Mouse (Mus musculus): ENCODE data around the gene Dhx29. TPM values are rescaled to one million over a fixed set of nuclear protein-coding genes. Genes with fewer than 3 reads are reported as not detected.

Dhx29 gene
- total RNA-seq, 1 experiment, result 33.2 TPM

DNA sequence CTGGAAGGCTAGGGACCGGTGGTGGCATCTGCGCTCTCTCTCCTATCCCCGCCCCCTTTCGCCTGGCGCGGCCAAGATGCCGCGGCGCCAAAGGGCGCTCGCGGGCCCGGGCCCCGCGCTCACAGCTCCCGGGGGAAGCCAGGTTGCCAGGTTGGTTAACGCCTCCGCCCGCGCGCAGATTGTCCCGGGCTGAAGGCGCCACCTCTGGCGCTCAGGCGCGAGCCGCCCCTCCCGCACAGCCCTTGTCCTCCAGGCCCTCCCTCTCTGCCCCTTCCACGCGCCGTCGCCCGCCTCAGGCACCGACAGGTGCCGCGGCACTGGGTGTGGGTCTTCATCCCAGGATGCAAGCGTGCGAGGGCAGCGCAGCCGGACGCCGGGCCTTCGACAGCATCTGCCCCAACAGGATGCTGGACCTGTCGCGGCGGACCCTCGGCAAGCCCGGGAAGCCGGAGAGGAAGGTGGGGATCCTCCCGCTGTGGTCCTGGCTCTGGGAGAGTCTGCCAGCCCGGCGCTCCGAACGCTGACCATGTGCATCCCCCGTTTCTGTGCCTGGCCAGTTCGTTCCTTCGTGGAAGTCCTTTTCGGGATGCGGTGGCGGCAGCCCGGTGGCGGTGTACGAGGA is 66.4 kb downstream of the Dhx29 start, which contains the start of gene Mcidas:
Gene Mcidas, plus strand, starts transcription at position 315 of the 622 bp plus-strand sequence.
- H3K4me1 ChIP-seq (ENCODE audit: control insufficient read depth in 2 of 2, insufficient read depth in 2 of 2, low read length in 2 of 2, poor library complexity in 1 of 2), result peaks cover 0 to 2% of the 10 kb centered on the region in 2 experiments; a peak in 1 of 4 replicates
- H3K27ac ChIP-seq (ENCODE audit: insufficient read depth, low read depth, low read length, poor library complexity, severe bottlenecking), result no peak within 1 kb of the TSS
- no peaks in the 10 kb centered on the region for H3K9me3 ChIP-seq (ENCODE audit: control insufficient read depth, insufficient read depth, low read depth, low read length)
- H3K9ac ChIP-seq (ENCODE audit: insufficient read depth, low read depth, low read length, poor library complexity, severe bottlenecking), result peak within 1 kb of the TSS; percentile 64
- no peak for DNase-seq (ENCODE audit: low read depth, low spot score)
- H3K4me3 ChIP-seq (ENCODE audit: insufficient read depth in 1 of 2, low read depth in 1 of 2, low read length in 2 of 2, poor library complexity in 1 of 2, severe bottlenecking in 1 of 2), result peak within 1 kb of the TSS; percentile 72 to 79
- peaks cover 3% of the 10 kb centered on the region; the same call in 1 of the 2 replicates for H3K36me3 ChIP-seq (ENCODE audit: control insufficient read depth, insufficient read depth, low read length, poor library complexity, severe bottlenecking)
- no peak for TF ChIP-seq ZNF384 (IDR thresholded peaks at IDR 0.05; ENCODE audit: low read depth, low read length)
- no peak for TF ChIP-seq ZC3H11A (IDR thresholded peaks at IDR 0.05; ENCODE audit: borderline replicate concordance, low read depth, low read length)
- TF ChIP-seq MAFK (IDR thresholded peaks at IDR 0.05; ENCODE audit: insufficient read depth, low read depth, low read length), result no peak
- no peak for TF ChIP-seq CHD2 (IDR thresholded peaks at IDR 0.05; ENCODE audit: low read depth, low read length)
- no peak for TF ChIP-seq HCFC1 (IDR thresholded peaks at IDR 0.05; ENCODE audit: borderline replicate concordance, insufficient read depth, low read length)
- in situ Hi-C loops (cut with MboI; ENCODE audit: low sequenced_read_pairs in 2 of 2, unreplicated experiment in 2 of 2), result no loop called here

GRCm38 (mm10) chr13:112994191-112994590 is 66.9 kb downstream of the Dhx29 start:
- no peaks in the 10 kb centered on the region for H3K9me3 ChIP-seq (ENCODE audit: control insufficient read depth, insufficient read depth, low read depth, low read length)
- in situ Hi-C loops (cut with MboI; ENCODE audit: low sequenced_read_pairs in 2 of 2, unreplicated experiment in 2 of 2), result no loop called here
- TF ChIP-seq ZC3H11A (IDR thresholded peaks at IDR 0.05; ENCODE audit: borderline replicate concordance, low read depth, low read length) (no peak), HCFC1 (IDR thresholded peaks at IDR 0.05; ENCODE audit: borderline replicate concordance, insufficient read depth, low read length) (no peak), ZNF384 (IDR thresholded peaks at IDR 0.05; ENCODE audit: low read depth, low read length) (no peak), CHD2 (IDR thresholded peaks at IDR 0.05; ENCODE audit: low read depth, low read length) (no peak), MAFK (IDR thresholded peaks at IDR 0.05; ENCODE audit: insufficient read depth, low read depth, low read length) (no peak)
- peak overlapping the region; percentile 64 for H3K9ac ChIP-seq (ENCODE audit: insufficient read depth, low read depth, low read length, poor library complexity, severe bottlenecking)
- H3K27ac ChIP-seq (ENCODE audit: insufficient read depth, low read depth, low read length, poor library complexity, severe bottlenecking), result no peak overlapping the region
- peaks cover 3% of the 10 kb centered on the region; the same call in 1 of the 2 replicates for H3K36me3 ChIP-seq (ENCODE audit: control insufficient read depth, insufficient read depth, low read length, poor library complexity, severe bottlenecking)
- peak; percentile 73 for DNase-seq (ENCODE audit: low read depth, low spot score)
- H3K4me1 ChIP-seq (ENCODE audit: control insufficient read depth in 2 of 2, insufficient read depth in 2 of 2, low read length in 2 of 2, poor library complexity in 1 of 2), result no peaks in the 10 kb centered on the region; a peak in 1 of 4 replicates
- H3K4me3 ChIP-seq (ENCODE audit: insufficient read depth in 1 of 2, low read depth in 1 of 2, low read length in 2 of 2, poor library complexity in 1 of 2, severe bottlenecking in 1 of 2), result peak overlapping the region; percentile 72 to 79

- no peaks in the 10 kb centered on the region; a peak in 1 of 4 replicates for H3K4me1 ChIP-seq (ENCODE audit: control insufficient read depth in 2 of 2, insufficient read depth in 2 of 2, low read length in 2 of 2, poor library complexity in 1 of 2)
- H3K36me3 ChIP-seq (ENCODE audit: control insufficient read depth, insufficient read depth, low read length, poor library complexity, severe bottlenecking), result no peaks in the 10 kb centered on the region
- H3K4me3 ChIP-seq (ENCODE audit: insufficient read depth in 1 of 2, low read depth in 1 of 2, low read length in 2 of 2, poor library complexity in 1 of 2, severe bottlenecking in 1 of 2), result no peak overlapping the region
- in situ Hi-C loops (cut with MboI; ENCODE audit: low sequenced_read_pairs in 2 of 2, unreplicated experiment in 2 of 2), result no loop called here
- H3K9me3 ChIP-seq (ENCODE audit: control insufficient read depth, insufficient read depth, low read depth, low read length), result no peaks in the 10 kb centered on the region
- no peak overlapping the region for H3K9ac ChIP-seq (ENCODE audit: insufficient read depth, low read depth, low read length, poor library complexity, severe bottlenecking)
- H3K27ac ChIP-seq (ENCODE audit: insufficient read depth, low read depth, low read length, poor library complexity, severe bottlenecking), result no peak overlapping the region
- DNase-seq (ENCODE audit: low read depth, low spot score), result no peak
- no peak for TF ChIP-seq ZC3H11A (IDR thresholded peaks at IDR 0.05; ENCODE audit: borderline replicate concordance, low read depth, low read length)
- TF ChIP-seq HCFC1 (IDR thresholded peaks at IDR 0.05; ENCODE audit: borderline replicate concordance, insufficient read depth, low read length), result no peak
- no peak for TF ChIP-seq MAFK (IDR thresholded peaks at IDR 0.05; ENCODE audit: insufficient read depth, low read depth, low read length)
- TF ChIP-seq CHD2 (IDR thresholded peaks at IDR 0.05; ENCODE audit: low read depth, low read length), result no peak
- TF ChIP-seq ZNF384 (IDR thresholded peaks at IDR 0.05; ENCODE audit: low read depth, low read length), result no peak
Observed at GRCm38 (mm10) chr13:112996407-112996806, 69.2 kb downstream of the Dhx29 start.

- TF ChIP-seq ZNF384 (IDR thresholded peaks at IDR 0.05; ENCODE audit: low read depth, low read length) (no peak), CHD2 (IDR thresholded peaks at IDR 0.05; ENCODE audit: low read depth, low read length) (no peak), ZC3H11A (IDR thresholded peaks at IDR 0.05; ENCODE audit: borderline replicate concordance, low read depth, low read length) (no peak), MAFK (IDR thresholded peaks at IDR 0.05; ENCODE audit: insufficient read depth, low read depth, low read length) (no peak), HCFC1 (IDR thresholded peaks at IDR 0.05; ENCODE audit: borderline replicate concordance, insufficient read depth, low read length) (no peak)
- no peaks in the 10 kb centered on the region for H3K9me3 ChIP-seq (ENCODE audit: control insufficient read depth, insufficient read depth, low read depth, low read length)
- no peak for DNase-seq (ENCODE audit: low read depth, low spot score)
- H3K27ac ChIP-seq (ENCODE audit: insufficient read depth, low read depth, low read length, poor library complexity, severe bottlenecking), result no peak overlapping the region
- H3K4me3 ChIP-seq (ENCODE audit: insufficient read depth in 1 of 2, low read depth in 1 of 2, low read length in 2 of 2, poor library complexity in 1 of 2, severe bottlenecking in 1 of 2), result no peak overlapping the region
- in situ Hi-C loops (cut with MboI; ENCODE audit: low sequenced_read_pairs in 2 of 2, unreplicated experiment in 2 of 2), result no loop called here
- no peaks in the 10 kb centered on the region; a peak in 1 of 4 replicates for H3K4me1 ChIP-seq (ENCODE audit: control insufficient read depth in 2 of 2, insufficient read depth in 2 of 2, low read length in 2 of 2, poor library complexity in 1 of 2)
- H3K36me3 ChIP-seq (ENCODE audit: control insufficient read depth, insufficient read depth, low read length, poor library complexity, severe bottlenecking), result no peaks in the 10 kb centered on the region
- no peak overlapping the region for H3K9ac ChIP-seq (ENCODE audit: insufficient read depth, low read depth, low read length, poor library complexity, severe bottlenecking)
Observed at GRCm38 (mm10) chr13:112997369-112997768, 70.1 kb downstream of the Dhx29 start.

All from ES-E14 (cell line).